Mouse (Mus musculus) adrenal gland, adult 8-10 months (tissue): ENCODE data around the gene Mcrs1. TPM values are rescaled to one million over a fixed set of nuclear protein-coding genes. Genes with fewer than 3 reads are reported as not detected.
"Not testable (repeated sequence)": the region's sequence is repeated elsewhere in the genome, so short reads cannot be mapped to it uniquely, and the experiment has no call there.

Source experiments
- DNase-seq: peaks from one replicate; pipeline ENCODE4 v3.0.0; 2022
- total RNA-seq, 4 experiments: library from RNA; stranded (reverse); gene quantifications; 2 replicates each; pipeline ENCODE4 v1.2.4; 2022

The Mcrs1 gene
- 10 to 100 TPM; 43.9 to 54.3 (median 49.1) TPM for total RNA-seq

- peak; percentile 98 for DNase-seq
These were observed at the start of gene Mcrs1 for GRCm38 (mm10) chr15:99251626-99252380. TSS of gene Mcrs1 (minus strand) at chr15:99251961.

DNA sequence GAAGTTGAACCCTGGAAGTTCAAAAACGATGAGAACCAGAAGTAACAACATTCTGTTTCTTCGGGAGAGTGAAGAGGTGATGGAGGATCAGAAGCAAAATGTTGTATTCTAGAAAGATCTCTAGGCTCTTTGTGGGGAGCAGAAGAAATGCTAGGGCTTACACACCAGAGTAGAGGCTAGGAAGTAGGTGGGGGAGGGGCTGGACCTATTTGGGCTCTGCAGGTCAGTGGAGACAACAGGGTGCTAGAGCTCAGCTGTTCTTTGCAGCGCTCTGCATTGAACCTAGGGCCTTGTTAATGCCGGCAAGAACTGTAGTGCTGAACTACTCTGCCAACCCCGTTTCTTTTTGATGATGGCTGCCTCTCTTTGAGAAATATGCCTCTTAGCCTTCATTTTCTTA, 44.5 kb upstream of the Mcrs1 start:
- no peak for DNase-seq

DNA sequence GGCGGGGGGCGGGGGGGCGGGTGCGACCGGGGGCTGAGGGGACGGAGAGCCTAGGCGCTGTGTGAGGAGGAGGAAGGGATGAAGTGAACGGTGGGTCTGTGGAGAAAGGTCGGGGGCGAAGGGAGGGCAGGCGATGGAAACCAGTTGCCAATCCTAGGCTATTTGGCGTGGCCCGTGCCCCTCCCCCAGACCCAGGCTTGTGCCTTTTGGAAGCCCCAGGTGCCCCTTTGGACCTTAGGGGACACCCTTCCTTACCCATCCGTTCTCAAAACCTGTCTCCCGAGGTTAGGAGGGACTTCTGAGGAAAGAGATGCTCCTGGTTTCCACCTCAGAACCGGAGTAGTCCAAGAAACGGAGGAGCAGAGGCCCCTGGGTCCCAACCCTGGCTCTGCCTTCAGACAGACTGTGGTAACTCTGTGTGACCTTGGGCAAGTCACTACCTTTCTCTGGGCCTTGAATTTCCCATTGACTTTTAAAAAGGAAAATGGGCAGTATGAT, 43.8 kb upstream of the Mcrs1 start, which contains the start of gene Fam186b:
TSS of gene Fam186b (minus strand) at position 405 of the 498 bp plus-strand sequence.
- peak; percentile 36 for DNase-seq

DNA sequence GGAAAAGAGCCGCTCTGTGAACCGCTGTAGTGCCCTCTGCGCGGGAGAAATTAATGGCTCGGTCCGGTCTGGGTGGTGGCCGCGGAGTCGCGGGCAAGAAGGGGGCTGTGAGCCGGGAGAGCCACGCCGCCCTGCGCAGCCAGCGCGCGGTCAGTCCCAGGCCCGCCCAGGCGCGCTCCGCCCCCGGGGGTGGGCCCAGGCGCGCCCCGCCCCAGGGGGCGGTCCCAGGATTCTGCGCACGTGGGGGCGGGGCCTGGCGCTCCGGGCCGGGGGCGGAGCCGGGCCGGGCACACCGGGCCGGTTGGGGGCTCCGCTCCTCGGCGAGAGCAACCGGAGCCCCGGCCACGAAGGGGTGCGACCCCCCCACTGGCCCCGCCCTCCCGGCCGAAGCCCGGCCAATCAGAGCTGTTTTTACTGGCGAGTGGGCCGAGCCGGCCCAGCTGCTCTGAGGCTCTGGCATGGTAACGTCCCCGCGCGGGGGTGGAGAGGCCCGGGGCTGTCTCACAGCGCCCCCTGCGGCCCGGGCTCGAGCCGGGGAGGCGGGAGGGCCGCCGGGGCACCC, 43.1 kb upstream of the Mcrs1 start, which contains the start of gene Prpf40b:
TSS of gene Prpf40b (plus strand) at position 275 of the 562 bp plus-strand sequence.
- peak; percentile 92 for DNase-seq

DNA sequence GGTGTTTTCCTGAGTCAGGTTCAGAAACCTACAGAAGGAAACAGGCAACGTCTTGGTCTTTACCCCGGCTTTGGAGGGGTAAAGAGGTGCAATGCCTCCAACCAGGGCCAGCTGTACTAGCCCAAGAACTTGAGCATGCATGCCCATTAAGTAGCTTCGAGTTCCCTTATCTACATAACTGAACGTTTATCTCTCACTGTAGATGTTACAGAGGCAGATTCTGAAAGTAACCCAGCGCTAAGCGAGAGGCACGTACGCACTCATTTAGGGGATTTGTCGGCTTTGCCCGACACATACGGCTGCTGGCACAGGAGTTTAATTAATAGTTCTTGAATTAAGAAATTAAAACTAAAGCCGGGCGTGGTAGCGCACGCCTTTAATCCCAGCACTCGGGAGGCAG, 42.5 kb upstream of the Mcrs1 start:
- DNase-seq: no peak

- no peak for DNase-seq
These were observed 38.8 kb upstream of the Mcrs1 start for GRCm38 (mm10) chr15:99290586-99290985.

DNA sequence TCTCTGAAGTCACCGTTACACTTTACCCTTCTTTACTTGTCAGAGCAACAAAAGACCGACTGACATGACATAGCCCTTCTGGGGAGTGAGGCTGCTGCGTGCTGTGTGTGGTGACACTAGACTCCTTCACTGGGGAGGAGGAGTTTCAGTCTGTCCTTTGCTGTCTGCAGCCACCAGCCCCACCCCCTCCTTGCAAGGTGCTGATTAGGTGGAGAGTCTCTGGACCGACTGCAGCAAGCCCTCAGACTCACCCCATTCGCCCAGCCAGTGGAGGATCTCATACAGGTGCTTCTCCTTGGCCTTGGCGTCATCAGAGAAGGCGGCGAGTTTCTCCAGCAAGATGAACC, 33.4 kb upstream of the Mcrs1 start:
- no peak for DNase-seq

GRCm38 (mm10) chr15:99284527-99285188, 32.9 kb upstream of the Mcrs1 start:
- no peak for DNase-seq

- DNase-seq: no peak
These were observed 31.7 kb upstream of the Mcrs1 start for GRCm38 (mm10) chr15:99283456-99283855.

GRCm38 (mm10) chr15:99278271-99278670, 26.5 kb upstream of the Mcrs1 start:
- DNase-seq: no peak

GRCm38 (mm10) chr15:99276095-99276494, 24.3 kb upstream of the Mcrs1 start:
- DNase-seq: no peak

- peak; percentile 47 for DNase-seq
These were observed 13.9 kb upstream of the Mcrs1 start for GRCm38 (mm10) chr15:99265679-99266078.

- no peak for DNase-seq
These were observed 12.6 kb upstream of the Mcrs1 start for GRCm38 (mm10) chr15:99264363-99264762.

DNA sequence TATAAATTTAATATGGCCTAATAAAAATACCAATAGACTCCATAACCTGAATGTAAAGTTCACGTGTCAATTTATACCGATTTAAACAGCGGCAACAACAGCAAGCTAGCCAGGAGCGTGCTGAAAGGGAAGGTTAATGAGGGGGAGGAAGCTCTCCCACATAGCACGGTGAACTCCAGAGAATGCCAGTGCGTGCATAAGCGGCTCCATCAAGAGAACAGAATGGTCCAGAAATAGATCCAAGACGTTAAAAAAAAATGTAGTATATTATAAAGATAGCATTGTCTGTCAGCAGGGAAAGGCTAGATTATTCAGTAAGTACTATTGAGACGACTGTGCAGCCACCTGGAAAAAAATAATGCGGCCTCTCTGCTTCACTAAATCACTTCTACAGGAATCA, 10.9 kb upstream of the Mcrs1 start:
- DNase-seq: no peak

GRCm38 (mm10) chr15:99259730-99260252, 8.0 kb upstream of the Mcrs1 start:
- DNase-seq: peak; percentile 73

- DNase-seq: no peak
These were observed 7.5 kb upstream of the Mcrs1 start for GRCm38 (mm10) chr15:99259167-99259729.

DNA sequence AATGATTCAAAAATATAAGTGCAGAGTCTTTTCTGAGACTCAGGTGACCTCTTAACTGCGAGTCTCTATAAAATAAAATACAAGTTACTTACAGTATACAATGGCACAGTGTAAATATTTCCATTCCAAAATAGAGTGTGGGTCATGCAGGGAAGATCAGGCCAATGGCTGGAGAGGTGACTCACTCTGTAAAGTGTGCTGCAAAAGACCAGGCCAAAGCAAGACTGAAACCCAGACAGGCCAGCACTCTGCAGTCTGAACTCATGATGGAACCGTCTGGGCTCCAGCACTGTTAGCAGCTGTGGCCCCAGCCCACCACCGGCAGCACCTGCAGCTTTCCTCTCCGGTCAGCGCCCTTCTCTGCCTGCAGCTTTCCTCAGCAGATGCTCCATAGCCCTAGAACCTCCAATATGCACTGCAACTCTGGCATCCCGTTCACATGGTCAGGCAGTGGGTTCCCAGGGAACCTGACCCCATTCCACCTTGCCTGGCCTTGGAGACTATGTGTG, 3.5 kb upstream of the Mcrs1 start:
- no peak for DNase-seq

- DNase-seq: no peak
These were observed 2.8 kb upstream of the Mcrs1 start for GRCm38 (mm10) chr15:99254477-99255005.

- DNase-seq: no peak
These were observed 2.0 kb upstream of the Mcrs1 start for GRCm38 (mm10) chr15:99253772-99254171.

- DNase-seq: not testable (repeated sequence)
These were observed 1.4 kb upstream of the Mcrs1 start for GRCm38 (mm10) chr15:99253175-99253479.

- no peak for DNase-seq
These were observed 817 bp upstream of the Mcrs1 start for GRCm38 (mm10) chr15:99252381-99253174.

- not testable (repeated sequence) for DNase-seq
These were observed 650 bp downstream of the Mcrs1 start for GRCm38 (mm10) chr15:99251111-99251510.
